Mouse (Mus musculus) left cerebral cortex, postnatal 25 days (tissue): ENCODE measurements around the gene Gm37240. TPM values are rescaled to one million over a fixed set of nuclear protein-coding genes. Genes with fewer than 3 reads are reported as not detected.

Experiments
- DNase-seq, 2 experiments: peaks; one replicate each; pipeline ENCODE4 v3.0.0; 2022; ENCODE audit warnings: low spot score in 2 of 2, mixed read lengths in 1 of 2
- intact Hi-C: fragments of 180-260 bp; cut with DNase I; formaldehyde crosslinking; loops from one replicate; pipeline ENCODE4 v1.15.1; 2025
- total RNA-seq, 2 experiments: library from RNA; stranded (reverse); gene quantifications; 2 replicates each; pipeline ENCODE4 v1.2.3; 2021

Gene Gm37240
- total RNA-seq, 2 experiments from 2014 or later: 0.69 to 2.2 TPM

DNA sequence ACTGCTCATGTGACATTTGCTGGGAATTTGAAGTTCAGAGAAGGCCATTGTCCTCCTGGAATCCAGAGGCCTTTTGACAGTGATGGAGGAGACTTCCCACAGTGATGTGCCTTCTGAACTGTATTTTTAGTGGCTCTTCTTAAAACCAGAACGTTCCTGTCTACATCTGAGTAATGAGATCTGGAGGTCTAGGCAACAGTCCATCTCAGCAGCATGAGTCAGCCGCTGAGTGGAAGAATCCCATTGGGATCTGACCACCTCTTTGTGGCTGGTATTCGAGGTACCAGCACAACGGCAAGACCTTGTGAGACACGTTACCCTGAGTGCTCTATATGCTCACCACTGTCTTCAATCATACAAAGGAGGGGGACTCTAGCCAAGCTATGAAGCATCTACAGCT lies 723.9 kb downstream of the Gm37240 start:
- intact Hi-C loops: no loop called here
- peak in 1 of 2 experiments; percentile 64 for DNase-seq

GRCm38 (mm10) chr3:85162430-85162829 lies 724.9 kb downstream of the Gm37240 start:
- intact Hi-C loops: no loop called here
- no peak for DNase-seq

GRCm38 (mm10) chr3:85160816-85161215 lies 726.5 kb downstream of the Gm37240 start:
- intact Hi-C loops: no loop called here
- no peak for DNase-seq

DNA sequence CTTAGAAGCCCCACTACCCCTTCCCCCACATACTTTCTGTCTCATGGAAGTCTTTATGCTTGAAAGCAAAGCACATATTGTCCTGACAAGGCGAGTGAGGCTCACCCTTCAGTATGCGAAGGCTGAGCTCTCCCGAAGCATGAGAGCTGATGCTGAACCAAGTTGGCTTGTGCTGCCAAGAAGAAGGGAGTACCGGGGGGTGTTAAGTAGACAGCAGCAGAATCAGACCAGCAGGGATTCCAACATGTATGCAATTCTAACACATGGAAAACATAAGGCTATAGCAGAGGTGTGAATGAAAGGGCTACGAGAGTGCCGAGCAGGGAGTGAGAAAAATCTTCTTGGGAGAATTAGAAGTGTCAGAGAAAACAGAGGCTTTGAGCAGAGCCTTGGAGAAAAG lies 727.7 kb downstream of the Gm37240 start:
- DNase-seq: peak in 1 of 2 experiments; percentile 67
- intact Hi-C loops: no loop called here

- intact Hi-C loops: loop anchor here (5.0 kb wide), 2 partner anchors 218 to 383 kb away; no protein-coding TSS in a partner anchor
- DNase-seq: no peak
Observed at GRCm38 (mm10) chr3:85148816-85149215, 738.5 kb downstream of the Gm37240 start.

DNA sequence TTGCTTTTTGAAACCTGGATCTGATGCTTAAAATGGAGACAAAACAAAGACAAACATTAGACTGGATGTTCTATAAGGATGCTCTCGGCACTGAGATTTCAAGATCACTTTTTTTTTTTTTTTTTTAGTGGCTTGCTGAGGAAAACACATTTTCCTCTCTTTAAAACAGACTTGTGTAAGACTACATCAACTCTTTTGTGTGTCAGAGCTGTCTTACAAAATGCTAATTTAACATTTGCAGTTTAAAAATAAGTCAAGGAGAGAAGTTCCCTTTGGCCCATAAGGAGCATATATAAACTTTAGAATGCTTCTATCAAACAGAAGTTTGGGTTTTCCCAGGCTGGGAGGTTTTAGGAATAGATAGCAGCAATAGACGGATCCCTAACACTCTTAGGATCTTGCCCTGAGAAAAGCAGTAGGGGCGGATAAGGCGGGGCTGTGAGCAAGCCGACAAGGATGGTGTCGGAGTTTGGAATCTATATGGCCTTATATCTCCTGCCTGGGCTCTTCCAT lies 739.2 kb downstream of the Gm37240 start:
- intact Hi-C loops: loop anchor here (5.0 kb wide), 2 partner anchors 219 to 384 kb away; no protein-coding TSS in a partner anchor
- peak in 1 of 2 experiments; percentile 68 for DNase-seq

GRCm38 (mm10) chr3:85145568-85145967 lies 741.8 kb downstream of the Gm37240 start:
- intact Hi-C loops: loop anchor here (2.0 to 5.0 kb wide), 7 partner anchors 41 to 387 kb away; no protein-coding TSS in a partner anchor
- DNase-seq: no peak

DNA sequence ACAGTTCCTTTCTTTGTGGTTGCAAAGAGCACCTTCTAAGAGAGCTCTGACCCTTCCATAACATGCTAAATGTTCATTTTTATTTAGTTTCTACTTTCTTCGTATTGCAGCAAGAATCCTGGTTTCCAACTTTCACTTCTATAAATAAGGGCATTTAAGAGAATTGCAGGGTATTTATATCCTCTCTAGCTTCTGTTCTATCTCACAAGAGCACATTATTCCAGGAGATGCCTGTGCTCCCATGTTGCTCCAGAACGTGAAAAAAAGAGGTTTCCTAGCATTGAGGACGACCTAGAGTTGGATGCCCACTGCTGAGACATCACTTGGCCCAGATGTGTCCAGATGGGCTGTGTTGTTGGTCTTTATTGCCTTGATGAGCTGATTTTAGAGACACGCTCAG lies 742.2 kb downstream of the Gm37240 start:
- intact Hi-C loops: loop anchor here (2.0 to 5.0 kb wide), 7 partner anchors 42 to 387 kb away; no protein-coding TSS in a partner anchor
- peak in 1 of 2 experiments; percentile 74 for DNase-seq

DNA sequence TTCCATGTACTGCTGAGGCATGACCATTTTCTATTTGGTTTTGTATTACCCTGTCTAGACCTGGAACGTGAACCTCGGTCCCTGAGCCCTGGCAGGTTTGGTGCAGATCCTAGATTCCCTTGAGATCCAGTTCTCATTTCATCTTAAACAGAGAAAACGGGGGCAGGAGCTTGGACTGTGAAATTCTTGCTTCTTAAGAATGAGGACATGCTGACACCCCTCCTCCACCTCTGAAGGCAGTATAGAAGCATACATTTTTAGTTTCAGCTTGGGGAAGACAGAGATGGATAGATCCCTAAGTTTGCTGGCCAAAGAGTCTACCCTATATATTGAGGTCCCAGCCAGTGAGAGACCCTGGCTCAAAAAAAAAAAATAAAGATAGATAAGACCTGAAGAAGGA lies 742.9 kb downstream of the Gm37240 start:
- DNase-seq: peak in 1 of 2 experiments; percentile 90
- intact Hi-C loops: loop anchor here (2.0 kb wide), 5 partner anchors 42 to 166 kb away; no protein-coding TSS in a partner anchor

DNA sequence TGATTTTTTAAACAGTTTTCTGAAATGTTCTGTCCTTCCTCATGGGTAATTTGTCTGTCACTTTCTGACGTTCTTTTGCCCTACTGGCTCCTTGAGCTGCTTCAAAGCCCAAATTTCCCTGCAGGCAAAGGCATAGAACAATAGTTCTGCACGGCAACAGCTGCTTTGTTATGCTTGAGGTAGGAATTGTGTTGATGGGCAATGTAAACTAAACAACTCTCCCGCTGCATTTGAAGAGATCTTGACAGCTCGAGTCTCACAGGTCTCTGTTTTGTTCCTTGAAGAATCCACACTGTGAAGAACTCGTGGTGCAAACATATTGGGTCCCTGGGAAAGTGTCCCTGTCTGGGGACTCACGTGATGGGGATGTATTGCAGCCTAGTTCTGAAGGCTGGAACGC lies 746.8 kb downstream of the Gm37240 start:
- intact Hi-C loops: no loop called here
- DNase-seq: no peak

DNA sequence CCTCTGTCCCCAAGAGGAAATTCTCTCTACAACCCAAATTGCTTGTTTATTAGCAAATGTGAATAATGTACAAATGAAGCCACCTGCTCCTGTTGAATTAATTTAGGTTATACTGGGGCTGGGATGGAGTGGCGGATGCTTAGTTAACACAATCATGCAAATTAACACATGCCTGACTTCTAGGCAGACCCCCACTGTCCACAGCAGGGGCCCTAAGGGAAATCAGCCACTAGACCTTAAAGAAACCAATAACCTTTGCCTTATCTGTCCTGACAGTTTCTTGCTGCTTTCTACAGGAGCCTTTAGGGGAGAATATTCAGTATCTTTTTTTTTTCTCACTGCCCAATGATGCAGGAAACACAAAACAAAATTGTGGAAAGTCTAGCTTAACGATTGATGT lies 748.9 kb downstream of the Gm37240 start:
- intact Hi-C loops: no loop called here
- DNase-seq: no peak

DNA sequence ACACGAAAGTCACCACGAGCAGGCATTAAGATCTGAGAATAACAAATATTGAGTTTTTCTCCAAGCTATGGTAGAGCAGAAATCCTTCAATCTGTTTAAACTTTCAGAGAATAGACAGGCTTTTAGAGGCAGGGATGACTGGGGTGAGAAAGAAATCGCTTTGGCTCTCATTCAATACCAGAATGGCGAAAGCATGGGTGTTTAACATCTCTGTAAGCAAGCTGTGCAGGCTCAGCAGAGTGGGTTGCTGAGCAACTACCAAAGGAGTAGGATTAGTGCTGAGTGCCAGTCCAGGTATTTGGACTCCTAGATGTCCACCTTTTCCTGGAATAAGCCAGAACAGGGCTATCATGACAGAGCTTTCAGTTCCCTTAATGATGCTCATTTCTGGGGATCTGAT lies 753.8 kb downstream of the Gm37240 start:
- DNase-seq: peak; percentile 39 to 85
- intact Hi-C loops: no loop called here

DNA sequence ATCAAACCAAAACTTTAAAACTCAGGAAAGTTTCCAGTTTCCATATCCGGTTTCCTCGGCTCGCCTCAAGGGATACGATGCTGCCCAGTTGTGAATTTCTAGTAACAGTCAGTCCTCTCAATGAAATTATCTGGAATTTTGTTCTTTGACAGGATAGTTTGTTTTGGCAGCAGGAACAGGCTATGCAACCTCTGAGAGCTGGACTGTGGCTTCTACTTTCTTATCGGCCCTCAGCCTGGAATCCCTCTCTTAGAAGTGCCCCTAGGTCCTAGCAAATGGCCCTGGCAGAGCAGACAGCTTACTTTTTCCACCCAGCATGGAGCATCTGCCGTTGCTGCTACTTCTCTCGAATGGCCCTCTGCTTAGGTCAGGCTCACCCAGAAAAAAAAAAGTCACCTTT lies 755.4 kb downstream of the Gm37240 start:
- no peak for DNase-seq
- intact Hi-C loops: no loop called here

- intact Hi-C loops: no loop called here
- no peak for DNase-seq
Observed at GRCm38 (mm10) chr3:85128546-85128945, 758.8 kb downstream of the Gm37240 start.

GRCm38 (mm10) chr3:85126970-85127369 lies 760.3 kb downstream of the Gm37240 start:
- DNase-seq: no peak
- intact Hi-C loops: no loop called here

GRCm38 (mm10) chr3:85125471-85125870 lies 761.8 kb downstream of the Gm37240 start:
- intact Hi-C loops: no loop called here
- DNase-seq: no peak

DNA sequence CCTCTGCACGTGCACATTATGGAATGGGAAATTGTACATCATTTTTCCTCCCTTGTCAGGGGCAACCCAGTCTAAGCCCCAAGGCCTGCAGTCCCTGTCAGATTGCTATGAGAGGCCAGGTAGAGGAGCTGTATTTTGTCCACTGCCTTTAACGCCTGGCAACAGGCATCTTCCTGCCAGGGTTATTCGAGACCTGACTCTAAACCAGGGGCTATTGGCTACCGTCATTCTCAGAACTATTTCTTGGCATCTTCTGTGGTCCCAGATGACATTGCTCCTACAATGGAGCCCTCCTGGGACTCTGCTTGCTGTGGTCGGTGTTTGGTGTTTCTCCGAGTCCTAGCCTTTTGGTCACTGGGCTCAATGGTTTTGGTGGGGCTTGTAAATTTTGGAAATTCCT lies 762.4 kb downstream of the Gm37240 start:
- DNase-seq: no peak
- intact Hi-C loops: no loop called here

- intact Hi-C loops: no loop called here
Observed at GRCm38 (mm10) chr3:85124410-85124809, 762.9 kb downstream of the Gm37240 start.

GRCm38 (mm10) chr3:85117702-85118101 lies 769.6 kb downstream of the Gm37240 start:
- intact Hi-C loops: no loop called here
- DNase-seq: no peak

More at GRCm38 (mm10) chr3:85124410-85124809, 762.9 kb downstream of the Gm37240 start:
- no peak for DNase-seq

DNA sequence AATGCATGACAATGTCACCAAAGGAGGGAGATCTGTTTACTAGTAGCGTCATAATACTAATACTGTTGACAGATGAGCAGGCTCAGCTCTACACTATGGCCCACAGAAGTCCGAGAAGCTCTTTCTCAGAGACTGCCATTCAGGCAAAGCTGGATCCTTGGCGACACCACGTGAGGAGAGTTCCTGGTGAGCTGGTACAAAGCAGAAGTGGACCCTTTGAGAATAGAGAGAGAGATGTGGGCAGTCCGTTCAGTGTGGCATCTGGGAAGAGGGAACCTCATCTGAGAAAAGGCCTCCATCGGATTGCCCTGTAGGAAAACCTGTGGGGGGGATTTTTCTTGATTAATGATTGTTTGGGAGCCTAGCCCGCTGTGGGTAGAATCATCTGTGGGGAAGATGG lies 770.3 kb downstream of the Gm37240 start:
- intact Hi-C loops: no loop called here
- no peak for DNase-seq

DNA sequence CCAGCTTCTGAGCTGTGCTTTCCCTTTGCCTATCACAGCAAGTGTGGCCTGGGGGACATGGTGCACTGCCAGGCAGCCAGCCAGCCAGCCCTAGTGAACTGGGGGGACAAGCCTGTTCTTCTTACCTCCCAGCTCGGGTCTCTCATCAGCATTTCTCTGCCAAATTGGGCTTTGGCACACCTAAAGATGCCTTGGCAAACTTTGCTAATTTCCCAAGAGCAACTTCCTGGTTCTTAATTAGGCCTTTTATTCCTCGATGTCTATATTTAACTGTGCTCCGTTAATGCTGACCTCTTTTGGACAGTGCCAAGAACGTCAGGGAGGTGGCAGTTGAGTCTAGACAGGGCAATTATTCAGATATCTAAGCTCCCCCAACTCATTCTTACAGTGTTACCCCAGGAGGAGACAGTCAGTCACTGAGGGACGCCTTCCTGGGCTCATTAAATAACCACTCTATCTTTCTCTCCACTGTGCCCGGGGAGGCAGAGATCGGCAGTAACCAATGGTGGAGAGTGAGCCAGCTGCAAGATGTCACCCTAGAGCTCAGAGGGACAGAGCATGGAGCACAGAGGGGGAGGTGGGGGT lies 771.3 kb downstream of the Gm37240 start:
- intact Hi-C loops: no loop called here
- peak in 1 of 2 experiments; percentile 48 for DNase-seq
